Mouse (Mus musculus) lung, postnatal 0 days (tissue): ENCODE measurements around the gene Cox6b1.

Experiments used
- CTCF ChIP-seq: IDR thresholded peaks from 2 replicates; pipeline ENCODE4 v1.5.1; 2016; ENCODE audit warnings: antibody characterized with exemption, mild to moderate bottlenecking
- EP300 ChIP-seq: IDR thresholded peaks from 2 replicates; pipeline ENCODE4 v1.6.1; 2016; ENCODE audit warnings: antibody characterized with exemption, mild to moderate bottlenecking, control low read depth

GRCm38 (mm10) chr7:30607706-30608309, 18.1 kb downstream of the Cox6b1 start:
- TF ChIP-seq CTCF (peak; percentile 85), EP300 (0 out of 2 replicates have a peak, but pooled peaks have one; percentile 39)
